Mouse (Mus musculus) lung, adult 2 months (tissue): ENCODE measurements around the gene Nrip1.

Experiments
- CTCF ChIP-seq: fragments of 200-500 bp; IDR thresholded peaks from 2 replicates; pipeline ENCODE4 v1.5.1; 2011; ENCODE audit warnings: mild to moderate bottlenecking, low read length, control low read depth; ENCODE audit not compliant: insufficient read depth
- POLR2A ChIP-seq: fragments of 200-500 bp; IDR thresholded peaks from 2 replicates; pipeline ENCODE4 v1.6.1; 2011; ENCODE audit warnings: low read depth, mild to moderate bottlenecking, control low read depth, low read length, borderline replicate concordance; ENCODE audit errors: extremely low read depth

DNA sequence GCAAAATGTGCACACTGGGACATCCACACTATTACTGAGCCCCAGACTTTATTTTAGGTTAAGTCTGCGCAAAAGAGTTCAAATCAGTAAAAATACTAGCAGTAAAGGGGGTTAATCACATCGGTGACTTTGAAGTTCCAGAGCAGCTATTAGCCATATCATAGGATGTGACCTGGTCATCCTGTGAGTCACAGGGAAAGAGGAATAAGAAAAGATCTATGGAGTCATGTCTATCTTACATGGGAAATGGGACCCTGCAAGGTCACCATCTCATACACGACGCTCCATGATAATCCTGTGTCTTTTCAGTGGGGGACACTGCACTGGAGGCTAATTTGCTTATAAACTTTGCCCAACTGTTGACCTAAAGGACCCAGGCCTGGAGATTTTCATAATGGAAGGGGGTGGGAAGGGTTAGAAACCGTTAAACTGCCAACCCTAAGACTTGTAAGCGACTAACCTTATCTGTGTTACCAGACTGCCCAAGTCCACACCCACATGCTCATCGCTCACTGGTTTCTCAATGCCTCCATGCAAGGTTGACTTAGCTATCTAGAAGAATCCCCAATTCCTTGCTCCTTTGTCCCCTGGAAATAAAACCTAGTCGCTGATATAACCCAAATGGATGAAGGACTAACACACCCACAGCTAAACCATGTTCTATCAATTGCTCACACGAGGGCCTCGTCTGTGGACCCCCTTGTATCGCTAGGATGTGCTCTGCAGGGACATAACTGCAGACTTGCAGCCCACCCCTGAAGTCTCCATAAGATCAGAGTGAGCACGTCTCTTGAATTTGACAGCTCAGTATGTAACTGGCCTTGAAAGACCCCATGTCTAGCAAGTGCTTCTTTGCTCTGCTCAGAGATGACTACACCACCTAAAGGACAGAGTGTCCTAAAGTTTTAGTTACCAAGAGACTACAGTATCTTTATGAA is 59.3 kb downstream of the Nrip1 start:
- TF ChIP-seq CTCF (no peak), POLR2A (no peak)
